Mouse (Mus musculus) neural tube, postnatal 0 days (tissue): ENCODE results near the gene Gm10065. TPM values are rescaled to one million over a fixed set of nuclear protein-coding genes. Genes with fewer than 3 reads are reported as not detected.

Experiments used
- microRNA counts: library from miRNA; unstranded; fragments of <30 nt; microRNA quantifications from one replicate; lab custom pipeline; 2015
- microRNA-seq: library from miRNA; unstranded; fragments of <30 nt; microRNA quantifications from one replicate; pipeline ENCODE4, GENCODE M21; 2016
- polyA plus RNA-seq: library from polyadenylated mRNA; unstranded; fragments of >200 nt; fragmentation: Nextera tagmentation; extraction: Ambion mirVana; gene quantifications from 2 replicates; pipeline ENCODE4 v1.2.1, GENCODE M21; 2015

The Gm10065 gene
- not detected in 2 replicates for polyA plus RNA-seq

GRCm38 (mm10) chr13:21478759-21479670, at the start of gene Gm10065, which contains the start of gene Zkscan4:
TSS of gene Gm10065 (minus strand) at chr13:21479441.
TSS of gene Zkscan4 (plus strand) at chr13:21478907.

GRCm38 (mm10) chr13:21501182-21501581, 21.9 kb upstream of the Gm10065 start, which contains the start of gene Gm11273:
TSS of gene Gm11273 (minus strand) at chr13:21501418.

GRCm38 (mm10) chr13:21495080-21495479, 15.8 kb upstream of the Gm10065 start, which contains the start of gene AK157302:
TSS of gene AK157302 (plus strand) at chr13:21495223.

GRCm38 (mm10) chr13:21468061-21469019, 10.9 kb downstream of the Gm10065 start, which contains the start of gene Nkapl:
TSS of gene Nkapl (minus strand) at chr13:21468509.

GRCm38 (mm10) chr13:21453449-21453848, 25.8 kb downstream of the Gm10065 start, which contains the start of gene Zscan26:
TSS of gene Zscan26 (minus strand) at chr13:21453730.

GRCm38 (mm10) chr13:21440503-21441206, 38.6 kb downstream of the Gm10065 start, which contains the start of gene Pgbd1:
TSS of gene Pgbd1 (minus strand) at chr13:21441058.

MicroRNAs within 50 kb of the gene (microRNA counts, 519-probe panel; counts per million panel counts)
- microRNA mmu-miR-1896 (lab: Ali Mortazavi, UCI), result 40.5 counts per million

Small RNA genes lying within 50 kb of the gene (microRNA-seq; reads per million reads assigned to microRNA genes)
- not detected for gene Mir1896

Other genes starting within 250 kb of the Gm10065 start
- not detected in 2 replicates for gene Gpx5, start 186.7 kb downstream of the Gm10065 start, polyA plus RNA-seq
- 0.51 and 0.79 TPM in 2 replicates for gene Gpx6, start 167.3 kb downstream of the Gm10065 start, polyA plus RNA-seq
- not detected in 2 replicates for gene Olfr1367, start 132.5 kb downstream of the Gm10065 start, polyA plus RNA-seq
- 7.2 and 7.6 TPM in 2 replicates for gene Zscan12, start 116.6 kb downstream of the Gm10065 start, polyA plus RNA-seq
- gene Zkscan3, start 76.7 kb downstream of the Gm10065 start, polyA plus RNA-seq, result 44.7 and 45.6 TPM in 2 replicates
- gene Pgbd1, start 38.4 kb downstream of the Gm10065 start, polyA plus RNA-seq, result 1.4 and 1.9 TPM in 2 replicates
- 20.9 and 22.4 TPM in 2 replicates for gene Zscan26, start 25.7 kb downstream of the Gm10065 start, polyA plus RNA-seq
- 3.3 and 4.2 TPM in 2 replicates for gene Nkapl, start 10.9 kb downstream of the Gm10065 start, polyA plus RNA-seq
- gene Zkscan4, start 534 bp downstream of the Gm10065 start, polyA plus RNA-seq, result 7.6 and 9.4 TPM in 2 replicates
- gene AK157302, start 15.8 kb upstream of the Gm10065 start, polyA plus RNA-seq, result 0.37 and 0.65 TPM in 2 replicates
- gene Gm11273, start 22.0 kb upstream of the Gm10065 start, polyA plus RNA-seq, result 9.1 and 11.5 TPM in 2 replicates
- 3.5 and 4.0 TPM in 2 replicates for gene Zkscan8, start 51.7 kb upstream of the Gm10065 start, polyA plus RNA-seq
- 0.14 and 0.17 TPM in 2 replicates for gene Olfr1366, start 63.4 kb upstream of the Gm10065 start, polyA plus RNA-seq
- gene Olfr1535, start 80.5 kb upstream of the Gm10065 start, polyA plus RNA-seq, result 0.09 and 0.11 TPM in 2 replicates
- not detected in 2 replicates for gene Olfr1364, start 102.3 kb upstream of the Gm10065 start, polyA plus RNA-seq
- gene Olfr1362, start 134.6 kb upstream of the Gm10065 start, polyA plus RNA-seq, result not detected in 2 replicates
- gene Olfr11, start 163.1 kb upstream of the Gm10065 start, polyA plus RNA-seq, result not detected in 2 replicates
- gene Olfr1361, start 183.9 kb upstream of the Gm10065 start, polyA plus RNA-seq, result not detected in 2 replicates
- not detected in 2 replicates for gene Olfr1360, start 198.0 kb upstream of the Gm10065 start, polyA plus RNA-seq
- gene Olfr1359, start 218.7 kb upstream of the Gm10065 start, polyA plus RNA-seq, result not detected in 2 replicates
- gene Hist1h2bl, start 236.7 kb upstream of the Gm10065 start, polyA plus RNA-seq, result not detected in 2 replicates
- 2.3 and 6.6 TPM in 2 replicates for gene Hist1h2ai, start 237.0 kb upstream of the Gm10065 start, polyA plus RNA-seq
- gene Hist1h3h, start 238.2 kb upstream of the Gm10065 start, polyA plus RNA-seq, result 0.86 TPM in 1 of 2 replicates, not detected in the other
- gene Hist1h2bm, start 242.6 kb upstream of the Gm10065 start, polyA plus RNA-seq, result 0.49 TPM in 1 of 2 replicates, not detected in the other